Mouse (Mus musculus): ENCODE results near the gene Rtkn2. TPM values are rescaled to one million over a fixed set of nuclear protein-coding genes. Genes with fewer than 3 reads are reported as not detected.

The Rtkn2 gene
- total and polyA plus RNA-seq, 3 experiments: 1.1 to 1.3 TPM; not detected in 1

DNA sequence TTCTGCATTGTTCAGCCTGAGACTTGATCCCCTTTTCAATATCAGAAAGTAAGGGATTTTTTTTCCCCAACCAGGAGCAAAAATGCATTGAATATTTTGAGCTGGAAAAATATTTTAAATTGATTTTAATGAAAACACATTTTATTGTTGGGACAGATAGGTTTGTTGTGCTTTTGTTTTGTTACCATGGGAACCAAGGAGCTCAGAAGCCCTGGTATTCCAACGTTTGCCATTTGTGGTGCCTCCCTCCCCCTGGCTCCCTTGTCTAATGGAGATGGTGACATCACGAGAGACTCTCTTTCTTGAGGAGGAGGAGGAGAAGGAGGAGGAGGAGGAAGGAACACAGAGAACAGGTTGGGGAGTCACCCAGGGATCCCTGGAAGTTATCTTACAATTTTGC lies 125.1 kb downstream of the Rtkn2 start:
- no peaks in the 10 kb centered on the region for H3K9me3 ChIP-seq (replicated peaks; ENCODE audit: insufficient read depth, low read length)
- H3K4me1 ChIP-seq (ENCODE audit: control insufficient read depth in 1 of 2, insufficient read depth in 2 of 2, low read length in 2 of 2): no peaks in the 10 kb centered on the region; a peak in 1 of 4 replicates
- H3K36me3 ChIP-seq (ENCODE audit: control insufficient read depth in 1 of 2, insufficient read depth in 2 of 2, low read length in 2 of 2): no peaks in the 10 kb centered on the region
- no peak overlapping the region for H3K9ac ChIP-seq (ENCODE audit: control insufficient read depth, low read depth, low read length, poor library complexity, severe bottlenecking)
- TF ChIP-seq GABPA (IDR thresholded peaks at IDR 0.05; ENCODE audit: low read depth, low read length) (no peak), JUND (IDR thresholded peaks at IDR 0.05; ENCODE audit: low read depth, low read length) (no peak), MAFK (IDR thresholded peaks at IDR 0.05; ENCODE audit: borderline replicate concordance, low read depth, low read length) (no peak), RCOR1 (IDR thresholded peaks at IDR 0.05; ENCODE audit: low read depth, low read length) (no peak), ZC3H11A (IDR thresholded peaks at IDR 0.05; ENCODE audit: low read depth, low read length) (no peak), MAX (IDR thresholded peaks at IDR 0.05; ENCODE audit: low read length) (no peak), NRF1 (IDR thresholded peaks at IDR 0.05; ENCODE audit: insufficient read depth, low read depth, low read length, poor library complexity, severe bottlenecking) (no peak), RAD21 (IDR thresholded peaks at IDR 0.05; ENCODE audit: low read depth, low read length) (no peak), CHD2 (IDR thresholded peaks at IDR 0.05; ENCODE audit: low read length) (no peak), TBP (IDR thresholded peaks at IDR 0.05; ENCODE audit: low read depth, low read length) (no peak), KAT2A (conservative IDR thresholded peaks at IDR 0.05; ENCODE audit: low read depth, low read length) (no peak), BHLHE40 (IDR thresholded peaks at IDR 0.05; ENCODE audit: borderline replicate concordance, low read depth, low read length) (no peak), SIN3A (IDR thresholded peaks at IDR 0.05; ENCODE audit: low read length) (no peak), SMC3 (IDR thresholded peaks at IDR 0.05; ENCODE audit: low read depth, low read length) (no peak), NELFE (IDR thresholded peaks at IDR 0.05; ENCODE audit: low read depth, low read length) (no peak)
- H3K27me3 ChIP-seq (ENCODE audit: control insufficient read depth in 1 of 2, insufficient read depth in 2 of 2, low read length in 2 of 2): no peaks in the 10 kb centered on the region
- no peak for DNase-seq (ENCODE audit: low read depth, low spot score)
- no peak overlapping the region for H3K4me3 ChIP-seq (ENCODE audit: control insufficient read depth in 1 of 2, insufficient read depth in 1 of 2, low read depth in 2 of 2, low read length in 2 of 2)
- no peaks in the 10 kb centered on the region for H3K79me2 ChIP-seq (ENCODE audit: control insufficient read depth, insufficient read depth, low read length, poor library complexity)
- H3K27ac ChIP-seq (ENCODE audit: control insufficient read depth, low read depth, low read length): no peak overlapping the region

DNA sequence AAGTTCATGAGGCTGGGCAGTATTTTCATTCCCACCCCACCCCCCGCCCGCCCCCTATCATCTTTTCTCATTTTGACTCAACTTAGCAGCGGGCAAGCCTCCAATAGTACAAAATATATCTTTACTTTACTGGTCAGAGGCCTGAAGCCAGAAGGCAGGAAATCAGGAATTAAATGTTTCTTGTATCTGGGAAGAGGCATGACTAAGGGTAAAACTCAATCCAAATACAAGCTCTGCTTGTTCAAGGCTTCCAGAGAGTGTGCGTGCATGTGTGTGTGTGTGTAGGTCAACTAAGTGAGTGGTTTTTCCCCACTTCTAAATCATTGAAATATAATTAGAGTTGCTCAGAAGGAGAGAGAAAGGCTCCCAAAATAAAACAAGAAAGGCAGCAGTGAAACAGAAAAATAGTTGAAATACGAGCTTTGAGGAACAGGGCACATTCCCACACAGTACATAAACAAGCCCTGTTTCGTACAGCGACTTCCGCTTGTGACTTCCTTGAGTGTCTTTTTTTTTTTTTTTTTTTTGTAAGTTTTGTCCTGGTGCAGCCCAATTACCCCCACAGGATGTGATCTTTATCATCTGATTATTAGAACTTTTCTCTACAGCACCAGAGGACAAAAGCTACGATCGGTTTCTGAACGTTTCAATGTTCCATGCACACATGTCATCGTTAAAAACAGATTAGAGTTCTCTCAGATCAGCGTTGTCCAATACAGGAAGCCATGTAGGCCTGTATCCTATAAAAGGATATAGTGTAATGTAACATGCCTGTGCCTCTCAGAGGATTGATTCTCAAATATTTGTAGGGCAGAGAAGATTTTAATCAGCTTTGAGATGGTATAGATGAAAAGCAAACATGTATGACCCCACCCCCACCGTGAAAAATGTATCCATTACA lies 125.8 kb downstream of the Rtkn2 start:
- no peak for TF ChIP-seq MEF2A (IDR thresholded peaks at IDR 0.05; ENCODE audit: extremely low read depth, insufficient replicate concordance, low read depth, low read length, poor library complexity, severe bottlenecking)
- no peak for TF ChIP-seq TBP (IDR thresholded peaks at IDR 0.05; ENCODE audit: low read depth, low read length)
- TF ChIP-seq CTCF (IDR thresholded peaks at IDR 0.05 in 2 of 3, conservative IDR thresholded peaks at IDR 0.05 in 1 of 3; ENCODE audit: control insufficient read depth in 1 of 3, insufficient read depth in 1 of 3, low read depth in 2 of 3, low read length in 3 of 3, poor library complexity in 1 of 3, severe bottlenecking in 1 of 3): no peak
- TF ChIP-seq MAFK (IDR thresholded peaks at IDR 0.05; ENCODE audit: borderline replicate concordance, low read depth, low read length): no peak
- no peak for TF ChIP-seq USF1 (IDR thresholded peaks at IDR 0.05; ENCODE audit: low read depth, low read length)
- no peak for TF ChIP-seq USF2 (IDR thresholded peaks at IDR 0.05; ENCODE audit: borderline replicate concordance in 1 of 2, insufficient read depth in 1 of 2, low read depth in 1 of 2, low read length in 2 of 2)
- no peak for TF ChIP-seq MYB (IDR thresholded peaks at IDR 0.05; ENCODE audit: low read depth, low read length)
- TF ChIP-seq UBTF (IDR thresholded peaks at IDR 0.05; ENCODE audit: borderline replicate concordance, insufficient read depth, low read depth, low read length): no peak
- no peak for TF ChIP-seq TAL1 (IDR thresholded peaks at IDR 0.05; ENCODE audit: low read length)
- TF ChIP-seq GATA1 (IDR thresholded peaks at IDR 0.05; ENCODE audit: low read depth, low read length): no peak
- TF ChIP-seq ZC3H11A (IDR thresholded peaks at IDR 0.05; ENCODE audit: low read depth, low read length): no peak
- no peak for TF ChIP-seq RCOR1 (IDR thresholded peaks at IDR 0.05; ENCODE audit: low read depth, low read length)
- TF ChIP-seq MYC (IDR thresholded peaks at IDR 0.05; ENCODE audit: low read depth, low read length): no peak
- TF ChIP-seq EP300 (IDR thresholded peaks at IDR 0.05; ENCODE audit: low read depth in 1 of 2, low read length in 2 of 2): no peak
- no peaks in the 10 kb centered on the region for H3K27me3 ChIP-seq (ENCODE audit: control insufficient read depth in 1 of 2, insufficient read depth in 2 of 2, low read length in 2 of 2)
- DNase-seq (ENCODE audit: low read depth, low spot score): no peak
- no peak overlapping the region for H3K27ac ChIP-seq (ENCODE audit: control insufficient read depth, low read depth, low read length)
- H3K79me2 ChIP-seq (ENCODE audit: control insufficient read depth, insufficient read depth, low read length, poor library complexity): no peaks in the 10 kb centered on the region
- no peaks in the 10 kb centered on the region for H3K36me3 ChIP-seq (ENCODE audit: control insufficient read depth in 1 of 2, insufficient read depth in 2 of 2, low read length in 2 of 2)
- no peaks in the 10 kb centered on the region; a peak in 1 of 4 replicates for H3K4me1 ChIP-seq (ENCODE audit: control insufficient read depth in 1 of 2, insufficient read depth in 2 of 2, low read length in 2 of 2)
- no peak overlapping the region for H3K4me3 ChIP-seq (ENCODE audit: control insufficient read depth in 1 of 2, insufficient read depth in 1 of 2, low read depth in 2 of 2, low read length in 2 of 2)
- no peak overlapping the region for H3K9ac ChIP-seq (ENCODE audit: control insufficient read depth, low read depth, low read length, poor library complexity, severe bottlenecking)
- no peaks in the 10 kb centered on the region for H3K9me3 ChIP-seq (replicated peaks; ENCODE audit: insufficient read depth, low read length)
